In the genomic region with DNA sequence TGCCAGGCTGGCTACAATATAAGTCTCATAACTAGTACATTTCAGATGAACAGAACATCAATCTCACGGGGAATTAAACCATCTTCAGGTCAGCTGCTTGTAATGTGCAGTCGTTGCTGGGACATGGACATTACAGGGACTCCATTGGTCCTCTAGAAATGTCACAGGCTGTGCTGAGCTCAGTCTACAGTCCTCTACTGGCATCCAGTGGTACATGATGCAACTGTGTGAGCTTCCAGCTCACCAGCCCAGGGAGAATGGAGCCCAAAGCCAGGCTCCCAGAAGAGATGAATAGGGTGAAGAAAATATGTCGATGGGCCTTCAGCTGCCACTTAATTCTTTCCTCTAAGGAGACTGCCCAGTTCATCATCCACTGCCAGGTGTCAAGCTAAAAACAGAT, we compare ENCODE assay signal across 26 mouse cellular contexts. TPM values are rescaled to one million over a fixed set of nuclear protein-coding genes. Genes with fewer than 3 reads are reported as not detected.
DNase-seq lines count a peak whose midpoint lies in the region; ATAC-seq and TF ChIP-seq lines count a peak whose summit lies in the region.
"Had no signal": no experiment of that assay in that cellular context is flagged by ENCODE, and none has a peak within 500 bp of the region (broad histone marks: within the 10 kb centered on the region; RNA-seq: fewer than 3 reads in every experiment).

No protein-coding gene starts in this region.

- peak; percentile 71 for ATAC-seq in forebrain, embryonic 15.5 days (replicated peaks)
- peak; percentile 54; the same call in 1 of the 2 replicates for ATAC-seq in midbrain, embryonic 16.5 days
- no peak for ATAC-seq in midbrain, embryonic 13.5 days
- ATAC-seq: CD4-positive, CD25-positive, alpha-beta regulatory T cell, adult 4 months; intestine, embryonic 16.5 days had no signal

- no peak overlapping the region for H3K4me2 ChIP-seq in forebrain, embryonic 15.5 days (replicated peaks)
- no peak overlapping the region for H3K4me2 ChIP-seq in midbrain, embryonic 16.5 days (ENCODE audit: low read length)
- H3K4me2 ChIP-seq in midbrain, embryonic 13.5 days (replicated peaks): no peak overlapping the region
- H3K4me2 ChIP-seq: embryonic facial prominence, embryonic 15.5 days; heart, embryonic 12.5 days had no signal

- H3K4me1 ChIP-seq in forebrain, embryonic 15.5 days: peaks cover 7% of the 10 kb centered on the region
- no peaks in the 10 kb centered on the region for H3K4me1 ChIP-seq in forebrain, embryonic 10.5 days
- H3K4me1 ChIP-seq in midbrain, embryonic 16.5 days (ENCODE audit: control insufficient read depth, insufficient read depth, low read length): no peaks in the 10 kb centered on the region
- no peaks in the 10 kb centered on the region for H3K4me1 ChIP-seq in midbrain, embryonic 13.5 days (replicated peaks)
- H3K4me1 ChIP-seq: embryonic facial prominence, embryonic 15.5 days; heart, embryonic 12.5 days had no signal

- H3K9me3 ChIP-seq in forebrain, embryonic 15.5 days: no peaks in the 10 kb centered on the region
- H3K9me3 ChIP-seq in forebrain, embryonic 10.5 days: no peaks in the 10 kb centered on the region
- H3K9me3 ChIP-seq in midbrain, embryonic 16.5 days (replicated peaks; ENCODE audit: control insufficient read depth, low read length, poor library complexity, severe bottlenecking): no peaks in the 10 kb centered on the region
- no peaks in the 10 kb centered on the region for H3K9me3 ChIP-seq in midbrain, embryonic 13.5 days
- H3K9me3 ChIP-seq: embryonic facial prominence, embryonic 15.5 days; heart, embryonic 12.5 days had no signal

- H3K9ac ChIP-seq in forebrain, embryonic 15.5 days (replicated peaks): no peak overlapping the region
- H3K9ac ChIP-seq in midbrain, embryonic 16.5 days (ENCODE audit: low read depth, low read length): no peak overlapping the region
- no peak overlapping the region for H3K9ac ChIP-seq in midbrain, embryonic 13.5 days (replicated peaks)
- H3K9ac ChIP-seq: embryonic facial prominence, embryonic 15.5 days; heart, embryonic 12.5 days had no signal

- DNase-seq in forebrain, embryonic 10.5 days (ENCODE audit: extremely low spot score, low spot score): no peak
- peak in 1 of 2 experiments; percentile 15 for DNase-seq in layer of hippocampus, adult 2 months (ENCODE audit: low spot score in 2 of 2)
- no peak for DNase-seq in layer of hippocampus, adult 8-10 months (ENCODE audit: low spot score in 2 of 2)
- DNase-seq in adrenal gland, adult 8-10 months: no peak
- DNase-seq: adrenal gland, postnatal 36 days; cerebellum, adult 11 months; cerebellum, adult 9-11 months; gastrocnemius, postnatal 25 days; heart, adult 18-20 months; heart, postnatal 10 days; kidney, postnatal 36 days; lung, postnatal 14 days; thymus, adult 2 months had no signal

- H3K36me3 ChIP-seq in forebrain, embryonic 15.5 days: no peaks in the 10 kb centered on the region
- no peaks in the 10 kb centered on the region for H3K36me3 ChIP-seq in forebrain, embryonic 10.5 days (replicated peaks)
- H3K36me3 ChIP-seq in midbrain, embryonic 16.5 days (ENCODE audit: control insufficient read depth, insufficient read depth, low read length): no peaks in the 10 kb centered on the region
- no peaks in the 10 kb centered on the region for H3K36me3 ChIP-seq in midbrain, embryonic 13.5 days
- H3K36me3 ChIP-seq: embryonic facial prominence, embryonic 15.5 days; heart, embryonic 12.5 days had no signal

- peak overlapping the region; percentile 23; the same call in 1 of the 2 replicates for H3K27ac ChIP-seq in forebrain, embryonic 15.5 days (replicated peaks)
- no peak overlapping the region for H3K27ac ChIP-seq in forebrain, embryonic 10.5 days
- peak overlapping the region; percentile 21; the same call in 1 of the 2 replicates for H3K27ac ChIP-seq in layer of hippocampus, adult 2 months
- H3K27ac ChIP-seq in midbrain, embryonic 16.5 days (ENCODE audit: low read length): no peak overlapping the region
- no peak overlapping the region for H3K27ac ChIP-seq in midbrain, embryonic 13.5 days
- H3K27ac ChIP-seq: embryonic facial prominence, embryonic 15.5 days; stomach, postnatal 0 days had no signal

- TF ChIP-seq CTCF in layer of hippocampus, adult 2 months (conservative IDR thresholded peaks at IDR 0.05): peak; percentile 55

- H3K27me3 ChIP-seq in forebrain, embryonic 15.5 days: no peaks in the 10 kb centered on the region
- 0 out of 2 replicates have a peak, but pooled peaks cover 3% of the 10 kb centered on the region for H3K27me3 ChIP-seq in forebrain, embryonic 10.5 days (ENCODE audit: poor library complexity, severe bottlenecking)
- no peaks in the 10 kb centered on the region for H3K27me3 ChIP-seq in midbrain, embryonic 16.5 days (ENCODE audit: control insufficient read depth, insufficient read depth, low read depth, low read length)
- no peaks in the 10 kb centered on the region for H3K27me3 ChIP-seq in midbrain, embryonic 13.5 days
- H3K27me3 ChIP-seq: embryonic facial prominence, embryonic 15.5 days had no signal

- 61% methylated on average over 3 of the region's 3 CpGs for WGBS in forebrain, embryonic 15.5 days
- WGBS in forebrain, embryonic 10.5 days: 84% methylated on average over 3 of the region's 3 CpGs
- WGBS in midbrain, embryonic 16.5 days: 68% methylated on average over 3 of the region's 3 CpGs
- 81% methylated on average over 3 of the region's 3 CpGs for WGBS in midbrain, embryonic 13.5 days

- no peak overlapping the region for H3K4me3 ChIP-seq in forebrain, embryonic 15.5 days
- H3K4me3 ChIP-seq in forebrain, embryonic 10.5 days: no peak overlapping the region
- no peak overlapping the region for H3K4me3 ChIP-seq in layer of hippocampus, adult 2 months
- H3K4me3 ChIP-seq in midbrain, embryonic 16.5 days (ENCODE audit: low read depth, low read length): no peak overlapping the region
- H3K4me3 ChIP-seq in midbrain, embryonic 13.5 days (replicated peaks): no peak overlapping the region
- H3K4me3 ChIP-seq: embryonic facial prominence, embryonic 15.5 days; heart, embryonic 12.5 days had no signal

RNA-seq across cellular contexts. Expression of gene Cxcl13, which starts 15.5 kb away (rescaled TPM):
- 0.15 TPM in 1 of 2 replicates, not detected in the other for polyA plus RNA-seq in forebrain, embryonic 15.5 days (2015; fragmentation: Nextera tagmentation; extraction: Ambion mirVana)
- 8.4 and 9.2 TPM in 2 replicates for polyA plus RNA-seq in forebrain, embryonic 10.5 days (2016; fragmentation: Nextera tagmentation; extraction: Ambion mirVana)
- total RNA-seq in layer of hippocampus, adult 2 months (2021): not detected
- total RNA-seq in layer of hippocampus, adult 8-10 months (2022): under 1 TPM in 1 of 4 experiments, not detected in 3; 0.39 TPM
- polyA plus RNA-seq in midbrain, embryonic 16.5 days (2015; fragmentation: Nextera tagmentation; extraction: Ambion mirVana): 0.19 and 0.79 TPM in 2 replicates
- not detected in 2 replicates for polyA plus RNA-seq in midbrain, embryonic 13.5 days (2015; fragmentation: Nextera tagmentation; extraction: Ambion mirVana)
- 1 to 10 TPM in 1 of 4 experiments, under 1 TPM in 3; 0.31 to 3.6 (median 0.52) TPM for total RNA-seq in adrenal gland, adult 8-10 months (2022)
- total RNA-seq: common myeloid progenitor, adult 5-6 weeks; gastrocnemius, postnatal 25 days; layer of hippocampus, postnatal 14 days; megakaryocyte, adult 5-6 weeks; neutrophil, adult 5-6 weeks had no signal
- polyA plus RNA-seq: CD4-positive, CD25-positive, alpha-beta regulatory T cell, adult 4 months; limb, embryonic 11.5 days had no signal

Comparison
In these comparisons a context has a peak if more than half of its experiments do, and no peak if none do; other contexts are left out.
1. H3K27ac ChIP-seq: peak in forebrain, embryonic 15.5 days (single experiment) and layer of hippocampus, adult 2 months (single experiment); none in forebrain, embryonic 10.5 days (single experiment), midbrain, embryonic 16.5 days (single experiment) and midbrain, embryonic 13.5 days (single experiment).